Mouse (Mus musculus) neural tube, embryonic 14.5 days (tissue): ENCODE results near the gene Mgrn1. TPM values are rescaled to one million over a fixed set of nuclear protein-coding genes. Genes with fewer than 3 reads are reported as not detected.
A peak's percentile ranks its signal among the peaks of the same experiment; 100 is the strongest.

ENCODE experiments used
- ATAC-seq: fragments of 200-750 bp; cut with Nextera tagmentation; 2 replicates; pipeline ENCODE4 v1.8.0; 2017; ENCODE audit warnings: low read depth, mild to moderate bottlenecking, moderate TSS enrichment, moderate library complexity
- H3K27ac ChIP-seq: fragments of 300-500 bp; sonication (generic); 2 replicates; pipeline ENCODE4 v1.5.1; 2014; ENCODE audit warnings: low read depth, mild to moderate bottlenecking, control low read depth, low read length, moderate library complexity, mixed read lengths
- H3K27me3 ChIP-seq: fragments of 300-500 bp; sonication (generic); 2 replicates; pipeline ENCODE4 v1.6.1; 2014; ENCODE audit warnings: low read length; ENCODE audit not compliant: control insufficient read depth, insufficient read depth
- H3K36me3 ChIP-seq: fragments of 300-500 bp; sonication (generic); 2 replicates; pipeline ENCODE4 v1.6.1; 2014; ENCODE audit warnings: low read length, mixed read lengths; ENCODE audit not compliant: control insufficient read depth, insufficient read depth
- H3K4me1 ChIP-seq: fragments of 300-500 bp; sonication (generic); 2 replicates; pipeline ENCODE4 v1.6.1; 2014; ENCODE audit warnings: low read length; ENCODE audit not compliant: control insufficient read depth, insufficient read depth
- H3K4me2 ChIP-seq: fragments of 300-500 bp; sonication (generic); 2 replicates; pipeline ENCODE4 v1.6.1; 2014; ENCODE audit warnings: mild to moderate bottlenecking, low read depth, low read length, control low read depth
- H3K4me3 ChIP-seq: fragments of 300-500 bp; sonication (generic); 2 replicates; pipeline ENCODE4 v1.5.1; 2014; ENCODE audit warnings: low read depth, low read length, control low read depth, mixed read lengths
- H3K9ac ChIP-seq: fragments of 300-500 bp; sonication (generic); replicated peaks from 2 replicates; pipeline ENCODE4 v1.6.1; 2014; ENCODE audit warnings: low read depth, mild to moderate bottlenecking, control low read depth, low read length, mixed read lengths
- H3K9me3 ChIP-seq: fragments of 300-500 bp; sonication (generic); 2 replicates; pipeline ENCODE4 v1.6.1; 2016; ENCODE audit warnings: low read length; ENCODE audit not compliant: control insufficient read depth
- WGBS: fragments of 180-500 bp; shearing (Covaris S2); extraction: QIAGEN DNeasy Blood & Tissue Kit; methylation state at CpG from one replicate; pipeline ENCODE4 v1.1.7; 2014; 5-methylcytosine and 5-hydroxymethylcytosine counted together
- polyA plus RNA-seq: library from polyadenylated mRNA; unstranded; fragments of >200 nt; fragmentation: Nextera tagmentation; extraction: Ambion mirVana; gene quantifications from 2 replicates; pipeline ENCODE4 v1.2.1, GENCODE M21; 2014

Gene Mgrn1
- polyA plus RNA-seq, 1 experiment from 2014 or later: 128 TPM

- H3K9me3 ChIP-seq: no peaks in the 10 kb centered on the region
- no peaks in the 10 kb centered on the region for H3K27me3 ChIP-seq
- no peak overlapping the region for H3K27ac ChIP-seq
- no peak overlapping the region for H3K4me2 ChIP-seq
- H3K9ac ChIP-seq: no peak overlapping the region
- WGBS: 73% methylated on average over 10 of the region's 10 CpGs
- ATAC-seq: no peak
- no peaks in the 10 kb centered on the region for H3K4me1 ChIP-seq
- H3K4me3 ChIP-seq: no peak overlapping the region
- H3K36me3 ChIP-seq: peaks cover 56% of the 10 kb centered on the region
Observed at GRCm38 (mm10) chr16:4912074-4912648, 26.1 kb downstream of the Mgrn1 start.

GRCm38 (mm10) chr16:4912907-4913782 is 27.1 kb downstream of the Mgrn1 start:
- 76% methylated on average over 11 of the region's 11 CpGs for WGBS
- Histone ChIP-seq H3K27me3 (no peaks in the 10 kb centered on the region), H3K4me1 (no peaks in the 10 kb centered on the region), H3K9ac (no peak overlapping the region), H3K4me2 (no peak overlapping the region), H3K27ac (0 out of 2 replicates have a peak overlapping the region, but pooled peaks have one; percentile 28), H3K4me3 (no peak overlapping the region), H3K36me3 (peaks cover 56% of the 10 kb centered on the region), H3K9me3 (no peaks in the 10 kb centered on the region)
- no peak; the same call in 1 of the 2 replicates for ATAC-seq

DNA sequence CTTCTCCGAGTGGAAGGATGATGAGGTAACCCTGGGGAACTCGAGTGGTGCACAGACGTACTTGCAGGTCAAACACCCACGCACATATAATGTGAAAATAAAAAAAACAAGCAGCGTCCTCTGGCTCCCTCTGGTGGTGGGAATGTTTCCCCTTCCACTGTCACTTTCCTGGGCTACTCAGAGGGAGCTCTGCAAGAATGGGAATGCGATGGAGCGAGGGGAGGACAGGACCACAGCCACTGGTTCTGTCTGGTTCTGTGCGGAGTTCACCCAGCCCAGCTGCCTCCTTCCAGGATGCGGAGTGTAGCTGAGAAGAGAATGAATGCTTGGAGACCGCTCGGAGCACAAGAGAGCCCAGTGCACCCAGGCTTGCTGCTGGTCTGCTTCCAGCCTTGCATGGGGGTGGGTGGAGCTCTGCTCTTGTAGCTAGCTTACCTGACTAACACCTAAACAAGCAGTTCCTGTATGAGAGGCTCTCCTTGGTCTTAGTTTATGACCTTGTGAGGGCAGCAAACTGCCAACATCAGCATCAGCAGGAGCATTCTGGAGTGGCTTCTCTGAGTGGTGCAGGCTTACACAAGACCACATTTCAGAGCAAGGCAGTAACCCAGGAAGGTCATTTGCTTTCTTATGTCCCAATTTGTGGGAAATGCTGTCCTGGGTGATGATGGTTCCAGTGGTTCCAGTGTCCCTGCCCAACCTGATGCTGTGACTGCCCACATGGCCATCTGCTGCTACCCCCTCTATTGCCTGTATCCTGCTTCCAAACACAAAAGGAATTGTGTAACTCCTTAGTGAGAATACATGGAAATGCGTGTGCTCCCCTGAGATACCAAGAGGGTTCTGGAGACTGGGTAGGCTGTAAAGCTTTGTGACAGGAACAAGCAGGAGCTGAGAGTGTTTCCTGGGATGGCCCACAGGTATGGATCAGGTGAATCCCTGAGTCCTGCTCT is 28.0 kb downstream of the Mgrn1 start:
- 38% methylated on average over 12 of the region's 12 CpGs for WGBS
- Histone ChIP-seq H3K4me3 (no peak overlapping the region), H3K36me3 (peaks cover 52% of the 10 kb centered on the region), H3K27me3 (no peaks in the 10 kb centered on the region), H3K9ac (no peak overlapping the region), H3K4me1 (no peaks in the 10 kb centered on the region), H3K9me3 (no peaks in the 10 kb centered on the region), H3K4me2 (no peak overlapping the region), H3K27ac (0 out of 2 replicates have a peak overlapping the region, but pooled peaks have one; percentile 8)
- peak; percentile 67 for ATAC-seq

GRCm38 (mm10) chr16:4915931-4916330 is 29.9 kb downstream of the Mgrn1 start:
- Histone ChIP-seq H3K27ac (no peak overlapping the region), H3K9me3 (no peaks in the 10 kb centered on the region), H3K36me3 (peaks cover 46% of the 10 kb centered on the region), H3K9ac (no peak overlapping the region), H3K4me2 (no peak overlapping the region), H3K4me1 (no peaks in the 10 kb centered on the region), H3K4me3 (no peak overlapping the region), H3K27me3 (no peaks in the 10 kb centered on the region)
- WGBS: 94% methylated on average over 3 of the region's 3 CpGs
- no peak for ATAC-seq

- Histone ChIP-seq H3K36me3 (peaks cover 42% of the 10 kb centered on the region), H3K4me3 (no peak overlapping the region), H3K27me3 (no peaks in the 10 kb centered on the region), H3K27ac (no peak overlapping the region), H3K9me3 (no peaks in the 10 kb centered on the region), H3K4me2 (no peak overlapping the region), H3K9ac (no peak overlapping the region), H3K4me1 (no peaks in the 10 kb centered on the region)
- ATAC-seq: no peak
- 88% methylated on average over 2 of the region's 2 CpGs for WGBS
Observed at GRCm38 (mm10) chr16:4916608-4917007, 30.6 kb downstream of the Mgrn1 start.

GRCm38 (mm10) chr16:4920556-4920955 is 34.5 kb downstream of the Mgrn1 start:
- H3K9ac ChIP-seq: no peak overlapping the region
- no peak overlapping the region for H3K4me3 ChIP-seq
- no peak overlapping the region for H3K4me2 ChIP-seq
- ATAC-seq: no peak
- H3K27me3 ChIP-seq: no peaks in the 10 kb centered on the region
- no peaks in the 10 kb centered on the region for H3K9me3 ChIP-seq
- H3K27ac ChIP-seq: no peak overlapping the region
- peaks cover 44% of the 10 kb centered on the region for H3K36me3 ChIP-seq
- 85% methylated on average over 4 of the region's 4 CpGs for WGBS
- no peaks in the 10 kb centered on the region for H3K4me1 ChIP-seq

GRCm38 (mm10) chr16:4922481-4922880 is 36.4 kb downstream of the Mgrn1 start:
- WGBS: 96% methylated on average over 6 of the region's 6 CpGs
- no peak for ATAC-seq
- no peaks in the 10 kb centered on the region for H3K4me1 ChIP-seq
- no peak overlapping the region for H3K4me2 ChIP-seq
- H3K4me3 ChIP-seq: no peak overlapping the region
- peaks cover 48% of the 10 kb centered on the region for H3K36me3 ChIP-seq
- no peaks in the 10 kb centered on the region for H3K9me3 ChIP-seq
- no peaks in the 10 kb centered on the region for H3K27me3 ChIP-seq
- no peak overlapping the region for H3K9ac ChIP-seq
- H3K27ac ChIP-seq: no peak overlapping the region

DNA sequence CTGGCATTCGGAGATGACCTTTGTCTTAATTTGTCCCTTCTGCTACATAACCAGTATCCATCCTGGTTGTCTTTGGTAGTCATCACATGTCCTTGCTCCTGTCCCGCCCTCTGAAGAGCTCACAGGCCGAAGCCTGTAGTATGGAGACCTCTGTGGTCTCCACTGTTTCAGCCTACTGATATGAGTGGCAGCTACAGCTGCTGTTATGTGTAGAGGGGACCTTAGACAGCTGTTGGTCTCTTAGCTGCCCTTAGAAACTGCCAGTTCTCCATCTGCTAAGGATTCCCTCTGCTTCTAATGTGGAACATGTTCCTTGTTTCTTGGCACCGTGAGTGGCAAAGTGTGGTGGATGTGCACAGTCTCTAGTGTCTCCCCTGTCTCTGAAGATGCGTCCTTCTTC is 37.9 kb downstream of the Mgrn1 start:
- Histone ChIP-seq H3K27ac (no peak overlapping the region), H3K4me3 (no peak overlapping the region), H3K27me3 (no peaks in the 10 kb centered on the region), H3K9me3 (no peaks in the 10 kb centered on the region), H3K4me2 (no peak overlapping the region), H3K4me1 (no peaks in the 10 kb centered on the region), H3K9ac (no peak overlapping the region), H3K36me3 (peaks cover 61% of the 10 kb centered on the region)
- WGBS: 96% methylated on average over 5 of the region's 5 CpGs
- no peak for ATAC-seq
